Comparison of ENCODE assay signal across 8 mouse cellular contexts in the genomic region with DNA sequence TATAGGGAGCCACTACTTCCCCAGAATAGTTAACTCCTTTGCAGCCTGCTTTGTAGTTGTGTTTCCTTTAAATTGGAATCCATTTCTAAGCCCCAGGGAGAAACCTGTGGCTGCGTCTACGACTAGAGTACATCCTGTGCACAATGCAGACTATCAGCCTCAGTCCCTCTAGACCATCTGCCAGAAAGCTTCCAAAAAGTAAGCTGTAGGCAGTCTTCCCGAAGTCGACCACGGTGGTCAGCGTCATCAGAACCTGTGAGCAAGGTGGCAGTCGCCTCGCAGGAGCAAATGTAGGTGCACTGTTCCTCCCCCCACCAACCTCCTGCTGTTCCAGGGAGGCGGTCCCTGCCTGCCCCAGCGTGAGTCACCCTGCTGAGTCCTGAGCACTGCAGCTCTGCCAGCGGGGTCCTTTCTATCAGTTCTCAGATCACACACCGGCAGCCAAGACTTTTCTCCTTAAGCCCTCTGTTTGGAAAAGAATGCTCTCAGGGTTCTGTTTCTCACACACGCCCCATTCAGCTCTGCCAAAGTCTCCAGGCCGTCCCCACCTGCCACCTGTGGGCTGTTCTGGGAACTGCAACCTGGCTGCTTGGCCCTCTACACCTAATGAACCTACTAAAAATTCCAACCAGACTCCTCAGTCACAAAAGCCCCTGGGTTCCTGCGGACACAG. TPM values are rescaled to one million over a fixed set of nuclear protein-coding genes. Genes with fewer than 3 reads are reported as not detected.
DNase-seq lines count a peak whose midpoint lies in the region; ATAC-seq and TF ChIP-seq lines count a peak whose summit lies in the region.

No protein-coding gene starts in this region.

- DNase-seq in MN1 (ENCODE audit: low spot score) = peak; percentile 79
- peak; percentile 70 for DNase-seq in cerebellum, adult 9-10 months
- peak; percentile 84 for DNase-seq in forelimb bud, embryonic 11.5 days (ENCODE audit: low read depth, low spot score)
- peak; percentile 88 for DNase-seq in heart, postnatal 4 days
- DNase-seq in layer of hippocampus, adult 2 months (ENCODE audit: low spot score in 2 of 2) = peak; percentile 73 to 91
- DNase-seq in ovary, postnatal 10 days (ENCODE audit: low spot score) = peak; percentile 63
- peak; percentile 56 for DNase-seq in thymus, postnatal 0 days (ENCODE audit: low spot score)

- peak; percentile 86 for ATAC-seq in lung, embryonic 15.5 days (ENCODE audit: borderline replicate concordance, extremely low read depth, low FRiP score, low TSS enrichment)

- no peak overlapping the region for H3K27ac ChIP-seq in layer of hippocampus, adult 2 months
- peak overlapping the region; percentile 54 for H3K27ac ChIP-seq in lung, embryonic 15.5 days

- H3K4me3 ChIP-seq in layer of hippocampus, adult 2 months = peak overlapping the region; percentile 14; the same call in 1 of the 2 replicates
- no peak overlapping the region for H3K4me3 ChIP-seq in lung, embryonic 15.5 days

- H3K4me2 ChIP-seq in lung, embryonic 15.5 days = peak overlapping the region; percentile 33

- no peak overlapping the region for H3K9ac ChIP-seq in lung, embryonic 15.5 days

- H3K9me3 ChIP-seq in lung, embryonic 15.5 days = no peaks in the 10 kb centered on the region

- no peaks in the 10 kb centered on the region for H3K27me3 ChIP-seq in lung, embryonic 15.5 days

- H3K36me3 ChIP-seq in lung, embryonic 15.5 days = no peaks in the 10 kb centered on the region

- TF ChIP-seq CTCF in layer of hippocampus, adult 2 months (conservative IDR thresholded peaks at IDR 0.05) = peak; percentile 98

- H3K4me1 ChIP-seq in lung, embryonic 15.5 days = no peaks in the 10 kb centered on the region

- 22% methylated on average over 15 of the region's 15 CpGs for whole genome bisulfite sequencing in lung, embryonic 15.5 days

RNA-seq across cellular contexts. Expression of gene Ripk4, which starts 14.9 kb away (rescaled TPM):
- under 1 TPM; 0.29 to 0.50 TPM for total RNA-seq in heart, postnatal 4 days (2021)
- under 1 TPM; 0.20 to 0.34 TPM for total RNA-seq in layer of hippocampus, adult 2 months (2021)
- polyA plus RNA-seq in lung, embryonic 15.5 days (2015; fragmentation: Nextera tagmentation; extraction: Ambion mirVana) = 15.5 and 16.0 TPM in 2 replicates
- 6.2 and 6.7 TPM in 2 replicates for polyA plus RNA-seq in thymus, postnatal 0 days (2015; fragmentation: Nextera tagmentation; extraction: Ambion mirVana)
